Mouse (Mus musculus) limb, embryonic 11.5 days (tissue): Measurements from ENCODE around the gene Chrna3. TPM values are rescaled to one million over a fixed set of nuclear protein-coding genes. Genes with fewer than 3 reads are reported as not detected.

ENCODE experiments used
- ATAC-seq: fragments of 200-750 bp; cut with Nextera tagmentation; 2 replicates; pipeline ENCODE4 v1.8.0; 2017; ENCODE audit warnings: low read depth; ENCODE audit not compliant: insufficient number of reproducible peaks, low FRiP score, low TSS enrichment
- DNase-seq: peaks from one replicate; pipeline ENCODE4 v3.0.0-alpha.2; 2015; ENCODE audit warnings: low spot score
- H3K27ac ChIP-seq: fragments of 300-500 bp; sonication (generic); replicated peaks from 2 replicates; pipeline ENCODE4 v1.5.1; 2014; ENCODE audit warnings: low read depth, mild to moderate bottlenecking, low read length
- H3K27me3 ChIP-seq: fragments of 300-500 bp; sonication (generic); 2 replicates; pipeline ENCODE4 v1.6.1; 2014; ENCODE audit warnings: mild to moderate bottlenecking, low read length, mixed read lengths; ENCODE audit not compliant: control insufficient read depth, insufficient read depth
- H3K36me3 ChIP-seq: fragments of 300-500 bp; sonication (generic); 2 replicates; pipeline ENCODE4 v1.6.1; 2014; ENCODE audit warnings: mild to moderate bottlenecking, low read length, moderate library complexity, mixed read lengths; ENCODE audit not compliant: control insufficient read depth, insufficient read depth
- H3K4me1 ChIP-seq: fragments of 300-500 bp; sonication (generic); 2 replicates; pipeline ENCODE4 v1.6.1; 2014; ENCODE audit warnings: low read length, mixed read lengths; ENCODE audit not compliant: control insufficient read depth, insufficient read depth
- H3K4me2 ChIP-seq: fragments of 300-500 bp; sonication (generic); 2 replicates; pipeline ENCODE4 v1.6.1; 2014; ENCODE audit warnings: low read depth, mild to moderate bottlenecking, moderate library complexity; ENCODE audit not compliant: severe bottlenecking
- H3K4me3 ChIP-seq: fragments of 300-500 bp; sonication (generic); 2 replicates; pipeline ENCODE4 v1.5.1; 2014; ENCODE audit warnings: low read depth, low read length
- H3K9ac ChIP-seq: fragments of 300-500 bp; sonication (generic); 2 replicates; pipeline ENCODE4 v1.6.1; 2014; ENCODE audit warnings: mild to moderate bottlenecking, low read length
- H3K9me3 ChIP-seq: fragments of 300-500 bp; sonication (generic); 2 replicates; pipeline ENCODE4 v1.6.1; 2016; ENCODE audit warnings: low read length; ENCODE audit not compliant: control insufficient read depth
- WGBS: fragments of 180-500 bp; shearing (Covaris S2); extraction: QIAGEN DNeasy Blood & Tissue Kit; methylation state at CpG from one replicate; pipeline ENCODE4 v1.1.7; 2014; 5-methylcytosine and 5-hydroxymethylcytosine counted together
- polyA plus RNA-seq: library from polyadenylated mRNA; unstranded; fragments of >200 nt; fragmentation: Nextera tagmentation; extraction: Ambion mirVana; gene quantifications from 2 replicates; pipeline ENCODE4 v1.2.1, GENCODE M21; 2014

Chrna3 gene
- polyA plus RNA-seq, 1 experiment from 2014 or later: 0.13 TPM

GRCm38 (mm10) chr9:55023326-55023725 lies 3.0 kb downstream of the Chrna3 start:
- H3K27ac ChIP-seq: no peak overlapping the region
- ATAC-seq (no peak), DNase-seq (no peak)
- peaks cover 32% of the 10 kb centered on the region for H3K27me3 ChIP-seq
- H3K9ac ChIP-seq: no peak overlapping the region
- no peaks in the 10 kb centered on the region for H3K36me3 ChIP-seq
- no peak overlapping the region for H3K4me3 ChIP-seq
- no peak overlapping the region for H3K4me2 ChIP-seq
- H3K9me3 ChIP-seq: no peaks in the 10 kb centered on the region
- 85% methylated on average over 5 of the region's 5 CpGs for WGBS
- peaks cover 9% of the 10 kb centered on the region; the same call in 1 of the 2 replicates for H3K4me1 ChIP-seq

GRCm38 (mm10) chr9:55016926-55017325 lies 9.4 kb downstream of the Chrna3 start:
- Histone ChIP-seq H3K4me1 (no peaks in the 10 kb centered on the region), H3K4me2 (no peak overlapping the region), H3K27ac (no peak overlapping the region), H3K27me3 (no peaks in the 10 kb centered on the region), H3K4me3 (no peak overlapping the region), H3K36me3 (no peaks in the 10 kb centered on the region), H3K9ac (no peak overlapping the region), H3K9me3 (no peaks in the 10 kb centered on the region)
- ATAC-seq: no peak
- no peak for DNase-seq
- WGBS: 82% methylated on average over 3 of the region's 3 CpGs

GRCm38 (mm10) chr9:55010588-55011350 lies 15.6 kb downstream of the Chrna3 start:
- no peak overlapping the region for H3K4me2 ChIP-seq
- no peak overlapping the region for H3K27ac ChIP-seq
- H3K9me3 ChIP-seq: no peaks in the 10 kb centered on the region
- WGBS: 40% methylated on average over 6 of the region's 6 CpGs
- H3K4me1 ChIP-seq: no peaks in the 10 kb centered on the region
- DNase-seq (peak; percentile 23), ATAC-seq (no peak)
- no peak overlapping the region for H3K9ac ChIP-seq
- no peaks in the 10 kb centered on the region for H3K36me3 ChIP-seq
- H3K4me3 ChIP-seq: no peak overlapping the region
- H3K27me3 ChIP-seq: no peaks in the 10 kb centered on the region

- Histone ChIP-seq H3K9me3 (no peaks in the 10 kb centered on the region), H3K4me1 (no peaks in the 10 kb centered on the region), H3K4me2 (no peak overlapping the region), H3K36me3 (no peaks in the 10 kb centered on the region), H3K27me3 (no peaks in the 10 kb centered on the region), H3K27ac (no peak overlapping the region), H3K4me3 (no peak overlapping the region), H3K9ac (no peak overlapping the region)
- 88% methylated on average over 2 of the region's 2 CpGs for WGBS
- DNase-seq: no peak
- ATAC-seq: no peak
These were observed 16.7 kb downstream of the Chrna3 start for GRCm38 (mm10) chr9:55009692-55010091.

DNA sequence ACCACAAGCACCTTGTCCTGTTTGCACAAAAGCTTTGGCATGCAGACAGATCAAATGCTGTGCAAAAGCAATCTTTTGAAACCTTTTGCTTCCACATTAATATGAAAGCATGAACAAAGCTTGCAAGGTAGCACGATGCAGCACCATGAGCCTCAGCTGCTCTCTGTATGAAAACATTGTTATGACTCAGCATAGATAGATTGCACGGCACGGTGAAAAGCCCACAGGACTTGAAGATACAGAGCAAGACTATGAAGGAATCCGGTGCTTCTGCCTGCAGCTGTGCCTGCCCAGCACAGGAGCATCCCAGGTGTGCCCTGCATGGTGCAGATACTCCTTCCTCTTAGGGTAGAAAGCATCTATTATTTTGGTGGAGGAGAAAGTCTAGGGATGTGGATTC lies 22.8 kb downstream of the Chrna3 start:
- H3K27ac ChIP-seq: no peak overlapping the region
- H3K9ac ChIP-seq: no peak overlapping the region
- no peaks in the 10 kb centered on the region for H3K4me1 ChIP-seq
- ATAC-seq (no peak), DNase-seq (no peak)
- no peak overlapping the region for H3K4me2 ChIP-seq
- H3K36me3 ChIP-seq: no peaks in the 10 kb centered on the region
- H3K27me3 ChIP-seq: no peaks in the 10 kb centered on the region
- WGBS: 82% methylated on average over 4 of the region's 4 CpGs
- no peaks in the 10 kb centered on the region for H3K9me3 ChIP-seq
- no peak overlapping the region for H3K4me3 ChIP-seq

- Histone ChIP-seq H3K4me1 (no peaks in the 10 kb centered on the region), H3K9ac (no peak overlapping the region), H3K27ac (no peak overlapping the region), H3K9me3 (no peaks in the 10 kb centered on the region), H3K4me2 (no peak overlapping the region), H3K4me3 (no peak overlapping the region), H3K27me3 (no peaks in the 10 kb centered on the region), H3K36me3 (no peaks in the 10 kb centered on the region)
- 81% methylated on average over 3 of the region's 3 CpGs for WGBS
- DNase-seq (no peak), ATAC-seq (no peak)
These were observed 30.7 kb downstream of the Chrna3 start for GRCm38 (mm10) chr9:54995645-54996044.

GRCm38 (mm10) chr9:54994381-54994780 lies 32.0 kb downstream of the Chrna3 start:
- ATAC-seq (no peak), DNase-seq (no peak)
- WGBS: 58% methylated on average over 3 of the region's 3 CpGs
- Histone ChIP-seq H3K9ac (no peak overlapping the region), H3K9me3 (no peaks in the 10 kb centered on the region), H3K4me3 (no peak overlapping the region), H3K27me3 (no peaks in the 10 kb centered on the region), H3K4me1 (no peaks in the 10 kb centered on the region), H3K27ac (no peak overlapping the region), H3K4me2 (no peak overlapping the region), H3K36me3 (no peaks in the 10 kb centered on the region)

DNA sequence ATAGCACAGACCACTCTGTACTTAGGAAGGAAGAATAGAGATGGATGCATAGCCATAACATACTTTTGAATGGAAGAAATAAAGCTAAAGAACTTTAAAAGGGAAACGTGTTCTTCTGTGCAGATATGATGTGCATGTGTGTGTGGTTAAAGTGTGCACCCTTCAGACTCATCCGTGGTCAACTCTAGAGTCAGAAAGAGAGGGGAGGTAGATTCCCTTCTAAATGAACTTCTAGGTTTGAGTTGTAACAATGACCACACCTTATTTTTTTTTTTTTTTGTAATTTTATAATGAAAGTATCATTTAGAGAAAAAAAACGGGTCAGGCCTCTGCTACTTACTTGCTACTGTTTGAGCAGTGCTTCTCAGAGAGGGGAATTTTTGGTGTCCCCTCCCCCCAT lies 36.0 kb downstream of the Chrna3 start:
- H3K4me3 ChIP-seq: no peak overlapping the region
- ATAC-seq: no peak
- no peaks in the 10 kb centered on the region for H3K9me3 ChIP-seq
- H3K4me2 ChIP-seq: no peak overlapping the region
- no peaks in the 10 kb centered on the region for H3K4me1 ChIP-seq
- H3K36me3 ChIP-seq: no peaks in the 10 kb centered on the region
- H3K9ac ChIP-seq: no peak overlapping the region
- no peak for DNase-seq
- H3K27ac ChIP-seq: no peak overlapping the region
- WGBS: 78% methylated on average over 3 of the region's 3 CpGs
- no peaks in the 10 kb centered on the region for H3K27me3 ChIP-seq

GRCm38 (mm10) chr9:54982401-54982800 lies 44.0 kb downstream of the Chrna3 start:
- Histone ChIP-seq H3K36me3 (no peaks in the 10 kb centered on the region), H3K27ac (no peak overlapping the region), H3K4me2 (peak overlapping the region; percentile 82), H3K27me3 (peaks cover 9% of the 10 kb centered on the region), H3K9me3 (no peaks in the 10 kb centered on the region), H3K4me3 (peak overlapping the region; percentile 53; the same call in 1 of the 2 replicates), H3K4me1 (no peaks in the 10 kb centered on the region), H3K9ac (no peak overlapping the region)
- ATAC-seq (no peak), DNase-seq (no peak)
- WGBS: 6% methylated on average over 7 of the region's 7 CpGs
